Mouse (Mus musculus) heart, embryonic 16.5 days (tissue): ENCODE data around the gene Gm45062. TPM values are rescaled to one million over a fixed set of nuclear protein-coding genes. Genes with fewer than 3 reads are reported as not detected.

Source experiments
- ATAC-seq: fragments of 200-750 bp; cut with Nextera tagmentation; replicated peaks from 2 replicates; pipeline ENCODE4 v1.8.0; 2017; ENCODE audit warnings: moderate number of reproducible peaks; ENCODE audit not compliant: insufficient read depth, low FRiP score; ENCODE audit errors: extremely low read depth
- H3K27ac ChIP-seq: fragments of 300-500 bp; sonication (generic); 2 replicates; pipeline ENCODE4 v1.5.1; 2014; ENCODE audit warnings: mild to moderate bottlenecking, low read length, control low read depth, moderate library complexity
- H3K27me3 ChIP-seq: fragments of 300-500 bp; sonication (generic); 2 replicates; pipeline ENCODE4 v1.6.1; 2014; ENCODE audit warnings: low read length, mixed read lengths; ENCODE audit not compliant: control insufficient read depth, insufficient read depth
- H3K36me3 ChIP-seq: fragments of 300-500 bp; sonication (generic); 2 replicates; pipeline ENCODE4 v1.6.1; 2014; ENCODE audit not compliant: control insufficient read depth, insufficient read depth
- H3K4me1 ChIP-seq: fragments of 300-500 bp; sonication (generic); 2 replicates; pipeline ENCODE4 v1.6.1; 2014; ENCODE audit warnings: low read length, mixed read lengths; ENCODE audit not compliant: control insufficient read depth, insufficient read depth
- H3K4me2 ChIP-seq: fragments of 300-500 bp; sonication (generic); 2 replicates; pipeline ENCODE4 v1.6.1; 2014; ENCODE audit warnings: low read depth, mild to moderate bottlenecking, control low read depth, low read length
- H3K4me3 ChIP-seq: fragments of 300-500 bp; sonication (generic); 2 replicates; pipeline ENCODE4 v1.5.1; 2014; ENCODE audit warnings: mild to moderate bottlenecking, control low read depth, low read length
- H3K9ac ChIP-seq: fragments of 300-500 bp; sonication (generic); 2 replicates; pipeline ENCODE4 v1.6.1; 2014; ENCODE audit warnings: low read length, control low read depth
- H3K9me3 ChIP-seq: fragments of 300-500 bp; sonication (generic); replicated peaks from 2 replicates; pipeline ENCODE4 v1.6.1; 2016; ENCODE audit warnings: low read length; ENCODE audit not compliant: control insufficient read depth
- WGBS: fragments of 180-500 bp; shearing (Covaris S2); extraction: QIAGEN DNeasy Blood & Tissue Kit; methylation state at CpG from one replicate; pipeline ENCODE4 v1.1.7; 2014; 5-methylcytosine and 5-hydroxymethylcytosine counted together
- polyA plus RNA-seq: library from polyadenylated mRNA; unstranded; fragments of >200 nt; fragmentation: Nextera tagmentation; extraction: Ambion mirVana; gene quantifications from 2 replicates; pipeline ENCODE4 v1.2.1, GENCODE M21; 2015

Gene Gm45062
- polyA plus RNA-seq, 1 experiment from 2014 or later: 9.1 TPM

GRCm38 (mm10) chr6:8465388-8465787 is 206.1 kb downstream of the Gm45062 start:
- no peak overlapping the region for H3K4me3 ChIP-seq
- no peak overlapping the region for H3K4me2 ChIP-seq
- H3K27me3 ChIP-seq: no peaks in the 10 kb centered on the region
- ATAC-seq: no peak
- peaks cover 8% of the 10 kb centered on the region for H3K4me1 ChIP-seq
- no peak overlapping the region for H3K9ac ChIP-seq
- WGBS: 75% methylated on average over 1 of the region's 1 CpGs
- no peaks in the 10 kb centered on the region for H3K9me3 ChIP-seq
- no peaks in the 10 kb centered on the region for H3K36me3 ChIP-seq
- no peak overlapping the region for H3K27ac ChIP-seq

DNA sequence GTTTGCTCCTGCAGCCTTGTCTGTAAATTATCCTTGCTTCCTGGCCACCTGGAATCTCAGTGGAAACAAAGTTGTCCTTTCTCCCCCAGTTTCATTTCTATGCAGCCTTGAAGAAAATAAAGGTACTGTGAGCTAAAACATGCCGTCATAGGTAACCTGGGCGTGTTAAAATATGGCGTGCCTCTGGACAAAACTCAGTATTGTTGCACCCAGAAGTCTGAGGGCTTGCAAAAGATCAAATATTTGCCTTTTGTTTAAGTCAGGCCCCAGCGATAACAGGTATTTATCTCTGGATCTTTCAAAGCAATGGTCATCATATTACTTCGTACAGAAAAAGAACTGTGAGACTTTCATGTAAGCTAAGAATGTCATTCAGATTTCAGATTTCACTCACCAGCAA is 206.7 kb downstream of the Gm45062 start:
- H3K27ac ChIP-seq: no peak overlapping the region
- H3K9me3 ChIP-seq: no peaks in the 10 kb centered on the region
- WGBS: 83% methylated on average over 5 of the region's 5 CpGs

DNA sequence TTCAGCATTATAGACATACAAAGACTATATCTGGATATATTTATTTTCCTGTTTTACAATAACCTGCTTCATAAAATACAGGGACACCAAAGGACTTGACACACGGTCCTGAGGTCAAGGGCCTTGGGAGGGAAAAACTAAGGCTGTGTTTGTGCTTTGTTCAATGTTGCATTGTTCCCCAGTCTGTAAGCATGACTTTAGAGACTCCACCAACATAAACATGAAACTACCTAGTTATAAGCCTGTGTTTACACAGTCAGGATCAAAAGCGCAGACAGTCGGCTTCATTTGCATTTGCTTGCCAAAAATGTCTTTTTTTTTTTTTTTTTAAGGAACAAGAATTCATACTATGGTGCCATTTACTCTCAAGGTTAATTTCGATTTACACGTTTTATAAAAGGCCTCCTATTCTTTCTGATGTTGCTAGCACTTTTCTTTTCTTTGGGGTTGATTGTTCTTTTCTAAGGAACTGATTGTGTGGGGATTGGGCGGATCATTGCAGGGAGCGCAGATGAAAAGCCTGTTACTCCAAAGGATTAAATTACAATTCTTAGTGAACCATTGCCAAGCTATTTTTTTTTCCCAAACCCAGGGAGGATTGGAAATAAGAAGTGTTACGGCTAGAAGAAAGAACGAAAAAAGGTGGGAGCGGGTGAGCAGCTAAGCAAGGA is 208.6 kb downstream of the Gm45062 start:
- Histone ChIP-seq H3K4me3 (no peak overlapping the region), H3K27ac (no peak overlapping the region), H3K4me2 (no peak overlapping the region), H3K4me1 (peaks cover 10% of the 10 kb centered on the region), H3K27me3 (no peaks in the 10 kb centered on the region), H3K9ac (no peak overlapping the region), H3K36me3 (no peaks in the 10 kb centered on the region), H3K9me3 (peaks cover 2% of the 10 kb centered on the region; the same call in 1 of the 2 replicates)
- ATAC-seq: no peak
- WGBS: 79% methylated on average over 10 of the region's 10 CpGs

More for the DNA sequence above, 206.7 kb downstream of the Gm45062 start:
- H3K9ac ChIP-seq: no peak overlapping the region
- no peaks in the 10 kb centered on the region for H3K27me3 ChIP-seq
- no peaks in the 10 kb centered on the region for H3K36me3 ChIP-seq
- H3K4me1 ChIP-seq: peaks cover 8% of the 10 kb centered on the region
- no peak overlapping the region for H3K4me2 ChIP-seq
- ATAC-seq: no peak
- no peak overlapping the region for H3K4me3 ChIP-seq

GRCm38 (mm10) chr6:8469918-8470317 is 210.7 kb downstream of the Gm45062 start:
- H3K27me3 ChIP-seq: no peaks in the 10 kb centered on the region
- H3K4me1 ChIP-seq: peaks cover 25% of the 10 kb centered on the region
- H3K4me2 ChIP-seq: no peak overlapping the region
- H3K27ac ChIP-seq: no peak overlapping the region
- no peak for ATAC-seq
- no peak overlapping the region for H3K4me3 ChIP-seq
- H3K9ac ChIP-seq: no peak overlapping the region
- H3K36me3 ChIP-seq: no peaks in the 10 kb centered on the region
- WGBS: 83% methylated on average over 3 of the region's 3 CpGs
- H3K9me3 ChIP-seq: peaks cover 2% of the 10 kb centered on the region; the same call in 1 of the 2 replicates

DNA sequence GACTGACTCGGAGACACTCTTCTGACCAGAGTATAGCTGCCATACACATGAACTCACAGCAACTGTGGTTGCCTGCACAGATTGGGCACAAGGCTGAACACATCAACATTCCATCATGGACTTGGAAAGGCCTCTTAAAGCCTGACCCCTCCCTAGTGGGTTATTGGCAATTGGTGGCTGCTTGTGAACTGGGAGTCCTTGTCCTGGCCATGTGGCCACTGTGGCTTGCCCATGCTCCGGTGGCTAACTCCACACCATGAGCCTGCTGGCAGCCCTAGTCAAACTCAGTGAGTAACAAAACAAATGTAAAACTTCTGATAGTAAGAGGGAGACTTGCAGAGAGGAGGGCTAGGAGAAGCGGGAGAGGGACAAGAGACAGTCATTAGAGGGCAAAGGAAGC is 212.9 kb downstream of the Gm45062 start:
- no peak overlapping the region for H3K4me3 ChIP-seq
- no peak overlapping the region for H3K4me2 ChIP-seq
- no peak overlapping the region for H3K9ac ChIP-seq
- H3K9me3 ChIP-seq: peaks cover 2% of the 10 kb centered on the region; the same call in 1 of the 2 replicates
- peaks cover 22% of the 10 kb centered on the region for H3K4me1 ChIP-seq
- WGBS: 71% methylated on average over 3 of the region's 3 CpGs
- no peak overlapping the region for H3K27ac ChIP-seq
- no peak for ATAC-seq
- H3K27me3 ChIP-seq: no peaks in the 10 kb centered on the region
- H3K36me3 ChIP-seq: no peaks in the 10 kb centered on the region

GRCm38 (mm10) chr6:8472915-8473314 is 213.7 kb downstream of the Gm45062 start:
- 13% methylated on average over 5 of the region's 5 CpGs for WGBS
- peak; percentile 41; the same call in 1 of the 2 replicates for ATAC-seq
- Histone ChIP-seq H3K9ac (no peak overlapping the region), H3K4me2 (no peak overlapping the region), H3K4me3 (no peak overlapping the region), H3K27me3 (no peaks in the 10 kb centered on the region), H3K4me1 (peaks cover 17% of the 10 kb centered on the region), H3K9me3 (peaks cover 2% of the 10 kb centered on the region; the same call in 1 of the 2 replicates), H3K36me3 (no peaks in the 10 kb centered on the region), H3K27ac (peak overlapping the region; percentile 50)

GRCm38 (mm10) chr6:8473498-8473897 is 214.2 kb downstream of the Gm45062 start:
- Histone ChIP-seq H3K9me3 (peaks cover 2% of the 10 kb centered on the region; the same call in 1 of the 2 replicates), H3K27me3 (no peaks in the 10 kb centered on the region), H3K4me2 (no peak overlapping the region), H3K4me1 (peaks cover 17% of the 10 kb centered on the region), H3K4me3 (no peak overlapping the region), H3K9ac (no peak overlapping the region), H3K27ac (peak overlapping the region; percentile 19; the same call in 1 of the 2 replicates), H3K36me3 (no peaks in the 10 kb centered on the region)
- 14% methylated on average over 5 of the region's 5 CpGs for WGBS
- peak; percentile 78 for ATAC-seq

- Histone ChIP-seq H3K4me1 (peaks cover 19% of the 10 kb centered on the region), H3K36me3 (no peaks in the 10 kb centered on the region), H3K27me3 (no peaks in the 10 kb centered on the region), H3K4me2 (no peak overlapping the region), H3K4me3 (no peak overlapping the region), H3K9ac (no peak overlapping the region), H3K9me3 (peaks cover 2% of the 10 kb centered on the region; the same call in 1 of the 2 replicates), H3K27ac (no peak overlapping the region)
- no peak for ATAC-seq
- WGBS: 63% methylated on average over 3 of the region's 3 CpGs
These were observed 215.1 kb downstream of the Gm45062 start for GRCm38 (mm10) chr6:8474316-8474715.

DNA sequence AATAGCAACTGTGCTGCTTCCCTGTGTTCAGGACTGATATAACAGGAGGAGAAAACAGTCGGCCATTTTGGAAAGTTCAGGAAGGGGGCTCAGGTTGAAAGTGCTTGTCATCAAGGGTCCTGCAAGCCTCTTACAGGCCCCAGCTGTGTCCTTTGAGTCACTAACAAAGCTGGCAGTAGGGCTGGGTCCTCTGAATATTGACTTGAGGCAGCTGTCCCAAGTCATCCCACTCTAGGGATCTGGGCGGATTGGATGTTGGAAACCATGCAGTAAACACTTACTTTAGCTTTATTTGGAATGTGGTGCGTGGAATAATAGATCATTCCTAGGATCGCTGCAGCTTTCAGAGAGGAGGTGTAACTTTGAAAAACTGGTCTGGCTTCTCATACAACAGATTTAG is 215.6 kb downstream of the Gm45062 start:
- peaks cover 21% of the 10 kb centered on the region for H3K4me1 ChIP-seq

More for the DNA sequence above, 215.6 kb downstream of the Gm45062 start:
- H3K36me3 ChIP-seq: no peaks in the 10 kb centered on the region
- peaks cover 2% of the 10 kb centered on the region; the same call in 1 of the 2 replicates for H3K9me3 ChIP-seq
- H3K9ac ChIP-seq: no peak overlapping the region
- H3K4me3 ChIP-seq: no peak overlapping the region
- no peaks in the 10 kb centered on the region for H3K27me3 ChIP-seq
- no peak overlapping the region for H3K27ac ChIP-seq
- no peak for ATAC-seq
- no peak overlapping the region for H3K4me2 ChIP-seq
- 77% methylated on average over 4 of the region's 4 CpGs for WGBS
